9 mouse cellular contexts compared by ENCODE assay signal in the genomic region with DNA sequence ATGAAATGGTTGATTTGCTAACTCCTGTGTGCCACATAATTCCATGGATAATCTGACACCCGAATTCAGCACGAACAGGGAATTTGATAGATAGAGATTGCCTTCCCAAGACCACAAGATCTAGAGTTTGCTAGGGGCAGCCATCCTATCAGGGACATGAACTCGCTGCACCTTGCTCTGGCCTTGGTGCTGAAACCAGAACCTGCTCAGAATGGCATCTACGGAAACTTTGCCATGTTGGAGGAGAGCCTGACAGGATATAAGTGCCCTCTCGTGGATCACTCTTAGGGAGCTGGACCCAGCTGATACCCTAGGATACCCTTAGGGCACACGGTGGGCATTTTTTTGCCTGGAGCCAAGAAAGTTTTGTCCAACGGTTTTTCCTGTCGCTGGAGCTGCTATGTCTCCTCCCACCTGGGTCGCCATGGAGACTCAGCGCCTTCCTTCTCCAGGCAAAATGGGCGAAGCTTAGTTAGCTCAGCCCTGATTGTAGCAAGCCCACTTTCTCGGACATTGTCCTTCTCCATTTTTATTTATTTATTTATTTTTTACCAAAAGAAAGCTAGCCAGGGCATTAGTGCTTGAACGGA. TPM values are rescaled to one million over a fixed set of nuclear protein-coding genes. Genes with fewer than 3 reads are reported as not detected.
DNase-seq lines count a peak whose midpoint lies in the region; ATAC-seq and TF ChIP-seq lines count a peak whose summit lies in the region.
"Had no signal": no experiment of that assay in that cellular context is flagged by ENCODE, and none has a peak within 500 bp of the region (broad histone marks: within the 10 kb centered on the region; RNA-seq: fewer than 3 reads in every experiment).

No protein-coding gene starts in this region.

- DNase-seq in intestine, embryonic 14.5 days (ENCODE audit: low spot score), result peak; percentile 84
- DNase-seq in WW6 (ENCODE audit: low read depth, low spot score), result peak; percentile 43
- DNase-seq in embryo, embryonic 11.5 days (ENCODE audit: low read depth, low spot score), result peak; percentile 64
- DNase-seq in mesoderm, embryonic 11.5 days (ENCODE audit: low read depth, low spot score), result peak; percentile 82
- DNase-seq in stomach, postnatal 0 days (ENCODE audit: low spot score), result peak; percentile 48
- DNase-seq in c-Kit-positive CD71-positive TER-119-positive erythroid progenitor cells, embryonic 14.5 days (ENCODE audit: low spot score), result no peak

- TF ChIP-seq EP300 in stomach, postnatal 0 days (optimal IDR thresholded peaks at IDR 0.05), result no peak

- H3K27ac ChIP-seq in intestine, embryonic 14.5 days (ENCODE audit: low read depth), result no peak overlapping the region
- H3K27ac ChIP-seq in intestine, embryonic 16.5 days (ENCODE audit: low read length), result no peak overlapping the region
- no peak overlapping the region for H3K27ac ChIP-seq in hindbrain, embryonic 16.5 days (ENCODE audit: low read depth, low read length)
- H3K27ac ChIP-seq in stomach, postnatal 0 days (replicated peaks), result no peak overlapping the region
- H3K27ac ChIP-seq: heart, embryonic 15.5 days had no signal

- no peak overlapping the region for H3K9ac ChIP-seq in intestine, embryonic 14.5 days (ENCODE audit: low read length)
- H3K9ac ChIP-seq in intestine, embryonic 16.5 days (ENCODE audit: low read depth, low read length), result no peak overlapping the region
- H3K9ac ChIP-seq in hindbrain, embryonic 16.5 days (ENCODE audit: low read depth, low read length), result peak overlapping the region; percentile 53
- H3K9ac ChIP-seq in stomach, postnatal 0 days (ENCODE audit: low read length), result no peak overlapping the region
- H3K9ac ChIP-seq: heart, embryonic 15.5 days had no signal

- no peak for ATAC-seq in intestine, embryonic 14.5 days (replicated peaks; ENCODE audit: low FRiP score, low TSS enrichment, low read depth)
- ATAC-seq in intestine, embryonic 16.5 days, result no peak
- ATAC-seq in hindbrain, embryonic 16.5 days, result no peak
- ATAC-seq in stomach, postnatal 0 days (ENCODE audit: low FRiP score, low TSS enrichment), result no peak

- no peaks in the 10 kb centered on the region for H3K9me3 ChIP-seq in intestine, embryonic 14.5 days (ENCODE audit: control insufficient read depth, low read length)
- no peaks in the 10 kb centered on the region for H3K9me3 ChIP-seq in intestine, embryonic 16.5 days (ENCODE audit: control insufficient read depth, low read length)
- H3K9me3 ChIP-seq in hindbrain, embryonic 16.5 days (ENCODE audit: control insufficient read depth, low read length), result no peaks in the 10 kb centered on the region
- H3K9me3 ChIP-seq in stomach, postnatal 0 days (ENCODE audit: control insufficient read depth, low read length), result no peaks in the 10 kb centered on the region
- H3K9me3 ChIP-seq: heart, embryonic 15.5 days had no signal

- no peaks in the 10 kb centered on the region for H3K36me3 ChIP-seq in intestine, embryonic 14.5 days (ENCODE audit: control insufficient read depth, insufficient read depth, low read length)
- no peaks in the 10 kb centered on the region for H3K36me3 ChIP-seq in intestine, embryonic 16.5 days (ENCODE audit: control insufficient read depth, insufficient read depth, low read length)
- no peaks in the 10 kb centered on the region for H3K36me3 ChIP-seq in hindbrain, embryonic 16.5 days (ENCODE audit: control insufficient read depth, insufficient read depth, low read length)
- no peaks in the 10 kb centered on the region for H3K36me3 ChIP-seq in stomach, postnatal 0 days (ENCODE audit: control insufficient read depth, insufficient read depth, low read length)
- H3K36me3 ChIP-seq: heart, embryonic 15.5 days had no signal

- TF ChIP-seq CTCF in stomach, postnatal 0 days (IDR thresholded peaks at IDR 0.05; ENCODE audit: low read depth), result 0 out of 2 replicates have a peak, but pooled peaks have one; percentile 4

- no peak overlapping the region for H3K4me3 ChIP-seq in intestine, embryonic 14.5 days (ENCODE audit: low read depth, low read length)
- no peak overlapping the region for H3K4me3 ChIP-seq in intestine, embryonic 16.5 days (ENCODE audit: low read length)
- H3K4me3 ChIP-seq in hindbrain, embryonic 16.5 days (ENCODE audit: low read length), result peak overlapping the region; percentile 57
- H3K4me3 ChIP-seq in stomach, postnatal 0 days (ENCODE audit: low read depth, low read length), result no peak overlapping the region
- H3K4me3 ChIP-seq: heart, embryonic 15.5 days had no signal

- no peaks in the 10 kb centered on the region for H3K4me1 ChIP-seq in intestine, embryonic 14.5 days (replicated peaks; ENCODE audit: control insufficient read depth, insufficient read depth, low read length)
- H3K4me1 ChIP-seq in intestine, embryonic 16.5 days (ENCODE audit: control insufficient read depth, insufficient read depth, low read length), result no peaks in the 10 kb centered on the region
- H3K4me1 ChIP-seq in hindbrain, embryonic 16.5 days (ENCODE audit: control insufficient read depth, insufficient read depth, low read depth, low read length), result peaks cover 14% of the 10 kb centered on the region
- H3K4me1 ChIP-seq in stomach, postnatal 0 days (replicated peaks; ENCODE audit: control insufficient read depth, insufficient read depth), result no peaks in the 10 kb centered on the region

- H3K27me3 ChIP-seq in intestine, embryonic 14.5 days (replicated peaks; ENCODE audit: control insufficient read depth, insufficient read depth, low read length), result peaks cover 38% of the 10 kb centered on the region
- peaks cover 31% of the 10 kb centered on the region for H3K27me3 ChIP-seq in intestine, embryonic 16.5 days (replicated peaks; ENCODE audit: control insufficient read depth, insufficient read depth, low read length)
- H3K27me3 ChIP-seq in hindbrain, embryonic 16.5 days (replicated peaks; ENCODE audit: control insufficient read depth, insufficient read depth, low read length), result no peaks in the 10 kb centered on the region
- H3K27me3 ChIP-seq in stomach, postnatal 0 days (ENCODE audit: control insufficient read depth, insufficient read depth, low read length), result no peaks in the 10 kb centered on the region; the same call in 1 of the 2 replicates

- WGBS in intestine, embryonic 14.5 days, result 13% methylated on average over 13 of the region's 13 CpGs
- 12% methylated on average over 13 of the region's 13 CpGs for WGBS in intestine, embryonic 16.5 days
- WGBS in hindbrain, embryonic 16.5 days, result 10% methylated on average over 13 of the region's 13 CpGs
- WGBS in stomach, postnatal 0 days, result 14% methylated on average over 13 of the region's 13 CpGs

- no peak overlapping the region for H3K4me2 ChIP-seq in intestine, embryonic 14.5 days (ENCODE audit: low read length)
- H3K4me2 ChIP-seq in intestine, embryonic 16.5 days (ENCODE audit: low read depth, low read length), result no peak overlapping the region
- peak overlapping the region; percentile 71 for H3K4me2 ChIP-seq in hindbrain, embryonic 16.5 days (ENCODE audit: low read length)
- H3K4me2 ChIP-seq in stomach, postnatal 0 days (replicated peaks; ENCODE audit: low read depth), result no peak overlapping the region
- H3K4me2 ChIP-seq: heart, embryonic 15.5 days had no signal

RNA-seq across cellular contexts. Expression of a gene that starts 1.9 kb away (rescaled TPM):
- polyA plus RNA-seq in intestine, embryonic 14.5 days (2014; fragmentation: Nextera tagmentation; extraction: Ambion mirVana), result 0.08 and 0.22 TPM in 2 replicates
- polyA plus RNA-seq in intestine, embryonic 16.5 days (2015; fragmentation: Nextera tagmentation; extraction: Ambion mirVana), result 0.16 and 0.17 TPM in 2 replicates
- polyA plus RNA-seq in hindbrain, embryonic 16.5 days (2015; fragmentation: Nextera tagmentation; extraction: Ambion mirVana), result 3.8 and 6.2 TPM in 2 replicates
- 0.08 TPM in 1 of 2 replicates, not detected in the other for polyA plus RNA-seq in stomach, postnatal 0 days (2015; fragmentation: Nextera tagmentation; extraction: Ambion mirVana)
